Mouse (Mus musculus) small intestine, adult 2 months (tissue): ENCODE measurements around the gene Creb5. TPM values are rescaled to one million over a fixed set of nuclear protein-coding genes. Genes with fewer than 3 reads are reported as not detected.

Experiments used
- H3K27ac ChIP-seq: fragments of 200-500 bp; 2 replicates; pipeline ENCODE4 v1.5.1; 2012; ENCODE audit warnings: low read depth, low read length, control low read depth, inconsistent platforms; ENCODE audit not compliant: insufficient read depth
- H3K27me3 ChIP-seq: fragments of 200-500 bp; 2 replicates; pipeline ENCODE4 v1.6.1; 2012; ENCODE audit warnings: mild to moderate bottlenecking, moderate library complexity, low read length, inconsistent platforms; ENCODE audit not compliant: control insufficient read depth, insufficient read depth
- H3K36me3 ChIP-seq: fragments of 200-500 bp; 2 replicates; pipeline ENCODE4 v1.6.1; 2012; ENCODE audit warnings: mild to moderate bottlenecking, low read length, control low read depth, inconsistent platforms; ENCODE audit not compliant: control insufficient read depth, insufficient read depth
- H3K4me1 ChIP-seq: fragments of 200-500 bp; 2 replicates; pipeline ENCODE4 v1.6.1; 2012; ENCODE audit warnings: low read length, inconsistent platforms, mixed read lengths; ENCODE audit not compliant: control insufficient read depth, insufficient read depth, insufficient read length
- H3K4me3 ChIP-seq: fragments of 200-500 bp; 2 replicates; pipeline ENCODE4 v1.5.1; 2012; ENCODE audit warnings: low read depth, mild to moderate bottlenecking, control low read depth, inconsistent platforms, low read length, moderate library complexity
- CTCF ChIP-seq: fragments of 200-500 bp; IDR thresholded peaks from 2 replicates; pipeline ENCODE4 v1.5.1; 2012; ENCODE audit warnings: low read depth, mild to moderate bottlenecking, control low read depth, inconsistent platforms, low read length, moderate library complexity, mixed read lengths; ENCODE audit not compliant: insufficient replicate concordance, insufficient read length; ENCODE audit errors: extremely low read depth
- POLR2A ChIP-seq: fragments of 200-500 bp; IDR thresholded peaks from 2 replicates; pipeline ENCODE4 v1.6.1; 2012; ENCODE audit warnings: low read depth, mild to moderate bottlenecking, control low read depth, inconsistent platforms, low read length, moderate library complexity
- WGBS: fragments of 180-500 bp; shearing (Covaris S2); methylation state at CpG from one replicate; pipeline ENCODE4 v1.1.7; 2018; 5-methylcytosine and 5-hydroxymethylcytosine counted together
- polyA plus RNA-seq: library from polyadenylated mRNA; depleted of rRNA; stranded (reverse); fragments of >200 nt; gene quantifications from 2 replicates; pipeline ENCODE4 v1.2.3, GENCODE M21; 2012

The Creb5 gene
- polyA plus RNA-seq, 1 experiment = 1.1 TPM

DNA sequence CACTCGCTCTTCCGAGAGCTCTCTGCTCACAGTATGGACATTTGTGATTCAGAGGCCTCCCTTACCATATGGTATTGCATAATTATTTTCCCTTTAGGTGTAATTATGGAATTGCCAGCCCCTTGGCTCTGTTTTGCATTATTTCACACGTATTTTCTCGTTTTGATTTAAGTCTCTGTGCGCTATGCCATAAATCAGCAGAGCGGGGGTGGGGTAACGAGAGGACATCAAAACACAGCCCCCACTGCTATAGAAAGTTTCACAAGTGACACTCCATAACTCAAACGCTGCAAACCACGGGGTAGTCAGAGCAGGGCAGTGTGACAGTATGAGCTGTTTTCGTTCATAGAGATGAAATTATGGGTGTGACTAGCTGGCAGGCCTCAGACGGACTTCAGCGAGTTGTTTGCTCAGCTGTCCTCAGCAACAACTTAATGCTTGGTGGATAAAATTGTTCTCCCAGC is 367.3 kb downstream of the Creb5 start:
- Histone ChIP-seq H3K27me3 (no peaks in the 10 kb centered on the region), H3K27ac (no peak overlapping the region), H3K4me1 (no peaks in the 10 kb centered on the region), H3K36me3 (no peaks in the 10 kb centered on the region), H3K4me3 (no peak overlapping the region)
- WGBS = 30% methylated on average over 12 of the region's 12 CpGs
- TF ChIP-seq POLR2A = no peak
- TF ChIP-seq CTCF = no peak

DNA sequence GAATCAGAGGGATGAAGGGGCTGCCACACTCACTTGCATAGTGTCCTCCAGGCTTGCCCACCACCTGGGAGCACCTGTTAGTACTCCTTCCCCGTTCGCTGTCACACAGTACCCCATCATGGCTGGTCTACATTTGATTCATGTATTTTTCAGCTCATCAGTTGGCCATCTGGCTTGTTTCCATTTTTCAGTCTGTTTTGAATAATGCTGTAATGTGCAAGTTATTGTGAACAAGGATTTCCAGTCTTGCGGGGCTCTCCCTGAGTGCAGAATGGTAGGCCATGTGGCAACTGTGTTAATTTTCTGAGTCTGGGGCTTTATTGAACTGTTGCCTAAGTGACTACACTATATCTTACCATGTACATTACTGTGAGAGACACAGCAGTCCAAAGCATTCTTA is 369.4 kb downstream of the Creb5 start:
- H3K36me3 ChIP-seq = no peaks in the 10 kb centered on the region
- no peaks in the 10 kb centered on the region for H3K27me3 ChIP-seq
- no peak overlapping the region for H3K4me3 ChIP-seq
- TF ChIP-seq CTCF = no peak
- TF ChIP-seq POLR2A = no peak
- no peaks in the 10 kb centered on the region for H3K4me1 ChIP-seq
- WGBS = 93% methylated on average over 3 of the region's 3 CpGs
- H3K27ac ChIP-seq = no peak overlapping the region

DNA sequence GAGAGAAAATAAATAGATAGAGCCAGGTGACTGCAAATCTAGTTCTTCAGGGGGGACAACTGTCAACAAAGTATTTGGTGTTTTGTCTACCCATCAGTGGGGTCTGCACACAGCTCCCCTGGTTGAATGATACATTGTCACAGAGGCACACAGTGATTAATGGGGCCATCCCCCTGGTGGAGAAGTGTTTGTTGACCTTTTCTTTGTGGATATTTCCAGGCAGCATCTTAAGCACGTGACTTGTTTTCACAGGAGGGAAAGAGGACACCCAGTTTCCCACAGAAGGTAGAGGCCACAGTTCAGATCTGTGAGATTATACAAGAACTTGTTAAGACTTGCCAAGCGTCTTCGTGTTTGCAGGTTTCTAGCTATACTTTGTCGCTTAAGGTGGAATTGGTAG is 370.4 kb downstream of the Creb5 start:
- TF ChIP-seq CTCF (no peak), POLR2A (no peak)
- Histone ChIP-seq H3K4me1 (no peaks in the 10 kb centered on the region), H3K4me3 (no peak overlapping the region), H3K27ac (no peak overlapping the region), H3K27me3 (no peaks in the 10 kb centered on the region), H3K36me3 (no peaks in the 10 kb centered on the region)
- 68% methylated on average over 4 of the region's 4 CpGs for WGBS

DNA sequence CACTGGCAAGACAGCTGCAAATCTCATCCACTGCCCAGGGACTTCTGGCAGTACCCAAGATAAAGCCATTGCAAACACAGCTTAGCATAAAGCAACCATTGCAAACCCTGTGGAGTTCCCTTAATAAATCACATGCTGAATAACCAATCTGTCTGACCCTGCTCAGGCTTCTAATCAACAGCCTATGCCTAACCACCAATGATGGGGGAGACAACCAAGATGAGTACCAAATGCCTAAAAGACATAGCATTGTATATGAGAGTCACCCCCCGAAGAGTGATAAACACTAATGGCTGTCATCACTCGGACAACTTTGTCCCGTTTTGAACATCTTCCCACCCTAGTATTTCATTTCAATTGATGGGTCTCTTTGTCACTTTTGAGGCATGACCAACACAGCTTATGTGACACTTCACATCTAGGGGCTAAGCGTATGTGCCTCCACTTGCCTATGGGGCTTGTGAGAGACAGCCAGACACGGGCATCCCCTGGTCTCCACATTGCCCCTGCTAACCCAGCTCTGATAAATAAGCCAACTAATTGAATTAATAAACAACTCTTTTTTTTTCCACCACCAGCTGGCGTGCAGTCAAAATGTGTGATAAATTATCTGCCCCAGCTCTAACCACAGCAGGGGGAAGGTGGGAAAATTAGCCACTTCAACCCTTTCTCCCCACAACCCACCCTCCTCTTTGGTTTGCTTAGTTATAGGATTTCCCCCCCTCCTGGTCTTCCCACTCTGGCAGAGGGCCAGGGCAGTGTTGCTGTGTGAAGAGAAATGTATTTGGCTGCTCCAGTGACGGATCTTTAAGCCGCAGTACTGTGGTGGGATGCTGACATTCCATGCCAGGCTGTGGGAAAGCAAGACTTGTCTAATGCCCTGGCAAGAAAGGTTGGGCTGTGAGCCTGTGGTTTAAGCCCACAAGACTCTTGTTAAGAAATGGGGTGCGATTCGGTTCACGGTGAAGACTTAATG is 376.1 kb downstream of the Creb5 start:
- Histone ChIP-seq H3K27ac (no peak overlapping the region), H3K36me3 (no peaks in the 10 kb centered on the region), H3K4me1 (no peaks in the 10 kb centered on the region), H3K27me3 (no peaks in the 10 kb centered on the region), H3K4me3 (no peak overlapping the region)
- TF ChIP-seq POLR2A (no peak), CTCF (no peak)
- WGBS = 78% methylated on average over 11 of the region's 11 CpGs

DNA sequence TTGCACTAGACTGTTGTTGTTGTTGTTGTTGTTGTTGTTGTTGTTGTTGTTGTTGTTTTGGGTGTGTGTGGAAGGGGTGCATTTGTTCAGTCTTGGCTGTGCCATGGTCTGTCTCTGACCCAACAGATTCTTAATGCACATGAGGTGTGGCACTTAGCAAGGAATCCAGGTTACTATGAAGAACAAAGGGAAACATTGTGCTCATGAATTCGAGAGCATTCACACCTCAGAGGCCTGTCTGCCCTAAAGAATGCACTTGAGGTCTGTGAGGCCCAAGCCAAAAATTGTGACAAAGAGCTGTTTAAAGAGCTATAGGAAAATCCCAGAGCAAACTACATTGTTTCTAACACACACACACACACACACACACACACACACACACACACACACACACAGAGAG is 377.7 kb downstream of the Creb5 start:
- H3K4me1 ChIP-seq = no peaks in the 10 kb centered on the region
- H3K27ac ChIP-seq = no peak overlapping the region
- no peaks in the 10 kb centered on the region for H3K27me3 ChIP-seq
- WGBS = 39% methylated on average over 1 of the region's 1 CpGs
- H3K4me3 ChIP-seq = no peak overlapping the region
- H3K36me3 ChIP-seq = no peaks in the 10 kb centered on the region
- TF ChIP-seq CTCF (no peak), POLR2A (no peak)

DNA sequence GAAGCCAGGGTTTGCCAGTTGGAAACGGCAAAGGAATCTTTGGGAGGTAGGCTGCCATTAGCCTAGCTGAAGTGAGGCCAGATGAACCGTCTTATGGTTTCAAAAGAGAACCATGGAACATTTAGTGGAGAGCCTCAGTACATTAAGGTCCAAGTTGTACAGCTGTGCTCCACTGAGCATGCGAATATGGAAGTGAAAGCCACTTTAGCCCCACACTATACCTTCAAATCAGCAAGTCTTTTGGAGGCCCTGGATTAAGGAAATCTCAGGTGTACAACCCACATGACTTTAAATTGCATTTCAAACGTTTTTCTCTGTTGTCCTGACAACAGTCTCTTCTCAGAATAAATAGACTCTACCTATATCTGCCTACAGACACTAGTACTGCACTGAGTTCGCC is 379.4 kb downstream of the Creb5 start:
- TF ChIP-seq POLR2A (no peak), CTCF (no peak)
- no peak overlapping the region for H3K27ac ChIP-seq
- H3K4me3 ChIP-seq = no peak overlapping the region
- no peaks in the 10 kb centered on the region for H3K4me1 ChIP-seq
- WGBS = 69% methylated on average over 5 of the region's 5 CpGs
- no peaks in the 10 kb centered on the region for H3K27me3 ChIP-seq
- H3K36me3 ChIP-seq = no peaks in the 10 kb centered on the region

DNA sequence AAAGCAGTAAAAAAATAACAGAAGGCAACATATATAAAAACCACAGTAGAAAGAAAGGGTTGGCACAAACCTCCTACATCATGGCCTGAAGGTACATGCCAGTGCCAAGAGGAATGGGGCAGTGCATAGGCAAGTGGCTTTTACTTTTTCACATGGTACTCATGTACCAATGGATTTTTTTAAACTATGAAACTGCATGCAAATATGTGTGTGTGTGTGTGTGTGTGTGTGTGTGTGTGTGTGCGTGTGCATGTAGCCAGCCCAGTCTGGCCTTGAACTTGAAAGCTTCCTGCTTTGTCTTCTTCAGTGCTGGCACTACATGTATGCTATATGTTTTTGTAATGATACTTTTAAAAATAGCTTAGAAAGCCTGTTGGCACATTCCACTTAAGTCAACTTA is 391.2 kb downstream of the Creb5 start:
- WGBS = 87% methylated on average over 1 of the region's 1 CpGs
- H3K27ac ChIP-seq = no peak overlapping the region
- H3K36me3 ChIP-seq = no peaks in the 10 kb centered on the region
- TF ChIP-seq CTCF = no peak
- TF ChIP-seq POLR2A = no peak
- H3K4me1 ChIP-seq = no peaks in the 10 kb centered on the region
- no peaks in the 10 kb centered on the region for H3K27me3 ChIP-seq
- no peak overlapping the region for H3K4me3 ChIP-seq
